Mouse (Mus musculus) lung, adult 18-20 months (tissue): Measurements from ENCODE around the gene Kcnip4.

ENCODE experiments used
- DNase-seq, 2 experiments: peaks; one replicate each; pipeline ENCODE4 v3.0.0; 2022; ENCODE audit warnings: mixed read lengths in 2 of 2

Kcnip4 gene

DNA sequence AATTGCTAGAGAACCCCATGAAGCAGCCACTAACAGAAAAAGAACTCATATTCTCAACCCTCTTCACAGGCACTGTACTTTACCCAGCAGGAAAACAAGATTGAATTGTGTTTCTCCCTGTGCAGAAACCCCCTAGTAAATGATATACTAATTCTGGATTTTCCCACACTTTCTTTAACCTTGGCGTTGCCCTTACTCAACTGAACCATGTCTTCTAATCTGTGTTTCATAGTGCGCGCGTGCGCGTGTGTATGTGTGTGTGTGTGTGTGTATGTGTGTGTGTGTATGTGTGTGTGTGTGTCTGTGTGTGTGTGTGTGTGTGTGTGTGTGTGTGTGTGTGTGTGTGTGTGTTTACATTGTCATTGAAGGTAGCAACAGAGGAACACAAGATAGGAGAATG lies 283.0 kb downstream of the Kcnip4 start:
- DNase-seq: no peak

DNA sequence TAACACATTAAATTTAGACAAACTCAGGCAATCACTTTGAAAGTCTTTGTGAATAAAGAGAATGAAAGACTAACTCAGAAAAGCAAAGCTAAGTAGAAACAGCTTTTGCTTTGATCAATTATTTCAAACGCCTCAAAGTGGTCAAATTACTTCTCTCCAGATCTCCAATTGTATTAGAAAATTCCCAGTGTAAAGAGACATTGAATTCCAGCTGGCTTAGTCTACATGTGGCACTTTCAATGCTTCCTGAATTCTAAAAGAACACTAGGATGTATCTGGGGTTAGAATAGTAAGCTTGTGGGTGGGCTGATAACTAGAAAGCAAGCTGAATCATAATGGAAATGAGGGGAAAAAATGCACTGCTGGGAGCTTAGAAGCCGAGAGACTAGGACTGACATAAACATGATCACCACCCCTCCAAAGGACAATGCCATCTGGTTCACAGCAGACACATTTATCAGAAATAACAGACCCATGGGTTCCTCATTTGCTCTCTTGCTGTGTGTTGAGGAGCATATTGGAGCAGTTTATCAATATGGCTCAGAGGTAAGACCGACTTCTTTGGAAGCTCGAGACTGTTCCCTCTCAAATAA lies 323.4 kb downstream of the Kcnip4 start:
- DNase-seq: no peak

DNA sequence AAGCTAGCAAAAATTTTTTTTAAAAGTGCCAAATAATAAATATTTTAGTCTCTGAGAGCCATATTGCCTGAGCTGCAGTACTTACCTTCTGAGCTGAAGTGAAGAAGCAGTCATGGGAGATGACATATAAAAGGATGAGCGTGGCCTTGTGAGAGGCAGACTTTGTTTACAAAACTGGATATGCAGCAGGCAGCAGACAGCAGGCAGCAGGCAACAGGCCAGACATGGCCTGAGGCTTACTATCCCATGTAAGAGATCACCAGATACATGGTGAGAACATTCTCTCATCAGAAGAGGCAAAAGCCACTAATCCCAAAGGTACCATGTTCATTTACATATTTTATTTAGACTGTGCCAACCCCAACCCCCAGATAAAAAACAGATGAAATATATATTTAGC lies 336.5 kb downstream of the Kcnip4 start:
- no peak for DNase-seq

DNA sequence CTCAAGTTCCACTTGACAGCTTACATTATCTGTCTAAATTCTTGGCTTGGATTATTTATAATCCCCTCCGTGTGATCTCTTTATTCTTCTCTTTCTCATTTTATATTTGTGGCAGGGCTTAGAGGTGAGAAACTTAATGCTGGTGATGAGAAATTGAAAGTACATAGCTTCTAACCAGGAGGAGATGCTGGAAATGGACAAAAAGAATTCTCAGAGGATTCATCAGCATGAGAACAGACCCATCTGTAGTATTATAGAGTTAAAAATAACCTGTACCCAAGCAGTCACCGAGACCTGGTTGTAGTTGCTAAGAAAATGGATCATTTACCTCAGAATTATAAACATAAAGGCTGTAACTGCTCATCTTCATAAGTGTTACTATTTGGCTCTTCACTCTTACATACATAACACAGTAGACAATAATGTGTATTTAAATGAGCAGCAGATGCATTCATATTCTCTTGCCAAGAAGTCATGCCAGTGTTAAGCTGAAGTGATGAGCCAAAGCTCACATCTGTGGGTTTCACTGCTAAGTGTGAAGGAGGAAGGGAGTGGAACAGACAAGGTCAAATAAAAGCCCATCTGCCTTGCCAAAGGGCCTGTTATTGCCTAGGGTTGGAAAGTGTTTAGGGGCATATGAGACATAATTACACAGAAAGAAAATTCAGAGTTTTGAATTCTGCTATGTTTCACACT lies 374.4 kb downstream of the Kcnip4 start:
- DNase-seq: no peak

DNA sequence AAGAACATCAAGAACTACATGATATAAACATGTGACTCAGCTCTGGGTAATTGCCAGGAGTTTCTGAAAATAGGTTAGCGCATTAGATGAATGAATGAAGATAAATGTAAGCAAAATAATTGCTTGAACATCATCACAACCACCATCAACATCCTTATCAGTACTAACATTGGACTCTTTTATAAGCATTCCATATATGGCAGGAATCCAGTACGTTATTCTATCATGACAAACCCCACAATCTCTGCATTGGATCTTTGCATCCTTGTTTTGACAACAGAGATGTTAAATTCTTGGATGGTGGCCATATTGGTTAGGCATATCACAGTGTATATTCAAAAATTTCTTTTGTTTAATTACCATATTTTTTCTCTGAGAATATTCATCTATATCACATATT lies 375.0 kb downstream of the Kcnip4 start:
- no peak for DNase-seq

DNA sequence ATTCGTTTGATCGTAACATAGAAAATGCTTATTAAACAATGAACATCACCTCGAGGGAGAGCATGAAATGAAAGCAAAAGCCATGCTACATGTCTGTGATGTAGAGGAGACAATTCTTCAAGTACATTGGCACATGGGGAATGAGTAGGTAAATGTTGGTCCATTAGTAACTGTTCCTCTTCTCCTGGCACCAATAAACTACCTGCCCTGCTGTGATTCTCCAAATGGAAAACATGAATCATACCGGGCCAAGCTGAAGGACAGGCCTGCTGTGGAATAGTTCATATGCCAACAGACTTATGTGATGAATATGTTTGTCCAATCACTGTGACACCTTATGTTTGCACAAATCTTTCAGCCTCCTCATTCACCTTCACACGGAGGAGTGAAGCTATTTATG lies 429.3 kb downstream of the Kcnip4 start:
- no peak for DNase-seq

DNA sequence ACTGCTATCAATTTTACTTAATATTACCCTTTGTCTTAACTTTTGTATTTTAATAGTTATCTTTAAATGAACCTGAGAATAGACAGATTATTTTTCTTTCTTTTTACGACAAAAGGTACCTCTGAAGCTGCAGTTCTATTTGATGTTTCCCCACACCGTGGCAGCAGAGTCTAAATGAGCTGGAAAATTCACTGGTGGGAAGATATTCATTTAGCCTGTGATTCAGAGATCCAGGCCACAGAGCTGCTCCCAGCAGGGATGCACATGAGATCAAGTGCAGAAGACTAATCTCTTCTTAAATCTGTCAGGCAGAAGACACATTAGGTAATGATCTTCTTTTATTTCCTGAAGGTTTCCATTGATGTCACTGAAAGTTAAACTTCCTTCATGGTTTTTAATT lies 429.8 kb downstream of the Kcnip4 start:
- DNase-seq: no peak

DNA sequence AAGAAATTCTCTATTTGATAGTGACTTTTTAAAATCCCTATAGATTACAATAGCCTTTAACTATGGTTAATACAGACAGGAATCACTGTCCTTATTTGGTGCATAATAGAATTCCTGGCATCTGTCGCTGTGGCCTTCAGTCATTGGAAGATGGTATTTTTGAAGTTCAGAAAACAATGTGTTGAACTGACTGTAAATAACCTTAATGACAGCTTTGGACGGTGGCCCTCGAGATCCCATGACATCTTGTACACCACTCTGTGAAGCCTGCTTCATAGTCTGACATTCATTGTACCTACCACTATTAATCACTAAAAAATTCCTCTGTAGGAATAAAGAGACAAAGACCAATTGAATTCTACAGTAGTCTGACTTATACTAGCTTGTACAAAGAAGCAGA lies 430.4 kb downstream of the Kcnip4 start:
- no peak for DNase-seq

DNA sequence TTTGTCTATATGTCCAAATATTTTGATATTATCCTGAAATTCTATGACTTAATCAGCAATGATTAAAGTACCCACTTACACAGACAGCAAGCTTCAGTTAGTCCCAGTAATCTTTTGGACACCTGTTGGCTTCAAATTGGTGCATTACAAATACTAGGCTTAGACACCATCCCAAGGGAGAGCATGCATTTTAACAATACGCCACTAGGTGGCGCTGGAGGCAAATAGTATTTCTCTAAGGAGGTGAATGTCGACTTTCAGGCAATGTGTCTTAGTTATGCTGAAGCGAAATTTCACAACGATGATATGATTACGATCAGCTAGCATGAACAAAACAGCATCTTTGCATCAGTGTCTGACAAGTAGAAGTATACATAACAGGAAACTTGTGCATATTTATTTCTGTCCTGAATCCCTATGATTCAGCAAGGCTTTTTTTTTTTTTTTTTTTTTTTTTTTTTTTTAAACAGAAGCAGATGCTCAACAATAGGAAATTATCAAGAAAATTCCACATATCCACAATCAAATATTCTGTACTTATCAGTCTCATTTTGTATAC lies 434.5 kb downstream of the Kcnip4 start:
- DNase-seq: peak; percentile 40 to 57

DNA sequence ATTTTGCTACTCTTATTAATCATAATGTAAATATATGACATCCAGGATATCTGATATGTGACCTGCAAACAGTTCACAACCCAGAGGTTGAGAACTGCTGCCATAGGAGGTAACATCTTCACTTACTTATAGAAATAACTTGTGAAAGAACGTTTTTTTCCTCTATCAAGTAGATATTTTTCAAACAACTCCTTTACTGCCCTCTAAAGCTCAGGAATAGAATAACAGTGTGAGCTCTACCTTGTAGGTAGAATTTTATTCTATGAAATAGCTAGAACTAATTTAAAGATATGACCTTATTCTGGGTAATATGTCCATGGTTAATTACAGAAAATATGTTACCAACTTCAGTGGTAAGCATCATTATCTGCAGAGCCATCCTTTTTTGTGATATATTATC lies 459.1 kb downstream of the Kcnip4 start:
- DNase-seq: no peak

DNA sequence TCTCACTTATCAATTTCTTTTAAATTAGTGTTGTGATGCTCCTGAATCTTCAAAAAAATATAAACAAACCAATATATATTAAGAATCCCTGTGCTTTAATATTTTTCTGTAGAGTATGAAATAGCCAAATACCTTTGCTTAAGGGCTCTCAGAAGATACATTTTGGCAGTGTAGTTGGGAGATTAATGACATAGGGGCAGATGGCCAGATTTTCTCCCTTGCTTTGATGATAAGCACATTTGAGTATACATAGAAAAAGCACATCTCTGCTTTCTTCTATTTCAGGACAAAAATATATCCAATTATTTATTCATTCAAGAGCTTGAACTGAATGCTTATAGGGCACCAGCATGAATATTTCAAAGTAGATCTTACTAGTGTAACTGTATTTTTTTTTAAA lies 465.8 kb downstream of the Kcnip4 start:
- no peak for DNase-seq

DNA sequence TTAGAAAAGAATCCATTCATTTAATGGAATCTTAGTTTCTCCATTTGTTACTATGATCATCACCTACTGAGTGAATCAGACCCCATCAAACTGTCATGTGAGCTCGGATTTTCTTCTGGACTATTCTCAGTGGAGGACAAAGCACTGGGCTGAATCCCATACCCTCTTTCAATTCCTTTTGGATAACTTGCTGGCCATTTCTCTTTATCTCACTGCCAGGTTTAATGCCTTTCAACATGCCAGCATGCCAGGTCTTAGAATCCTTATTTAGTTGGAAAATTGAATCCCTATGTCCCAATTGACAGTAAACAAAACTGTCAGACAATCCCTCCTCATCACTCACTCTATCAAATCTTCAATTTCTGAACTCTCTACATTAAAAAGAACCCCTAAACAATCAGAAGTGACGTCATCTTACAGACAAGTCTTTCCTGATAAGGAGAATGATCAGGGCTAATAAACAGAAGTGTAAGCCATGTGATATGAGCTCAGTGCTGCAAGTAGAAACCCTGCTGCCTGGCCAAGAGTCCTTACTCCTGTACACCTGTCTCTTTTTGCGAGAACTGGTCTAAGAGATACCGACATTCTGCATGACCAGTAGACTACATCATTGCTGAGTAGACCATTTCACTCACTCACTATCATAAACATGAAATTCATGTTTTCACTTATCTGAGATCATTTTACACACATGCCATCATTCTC lies 466.9 kb downstream of the Kcnip4 start:
- no peak for DNase-seq

DNA sequence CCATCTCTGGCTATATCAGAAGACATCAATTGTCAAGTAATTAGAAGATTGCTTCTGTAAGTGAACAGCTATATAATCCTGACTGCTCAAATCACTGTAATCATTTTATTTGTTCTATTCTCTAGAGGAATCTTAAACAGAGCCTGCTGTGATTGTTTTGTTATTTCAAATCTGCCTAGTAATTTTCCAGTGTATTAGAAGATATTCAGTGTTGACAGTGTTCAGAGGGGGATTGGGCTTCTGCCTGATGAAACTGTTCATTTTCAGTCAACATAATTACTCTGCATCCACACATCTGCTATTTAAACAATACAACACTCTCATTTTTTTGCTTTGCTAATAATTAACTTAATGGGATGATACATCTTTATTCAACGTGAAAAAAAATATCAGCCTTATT lies 476.7 kb downstream of the Kcnip4 start:
- DNase-seq: no peak

DNA sequence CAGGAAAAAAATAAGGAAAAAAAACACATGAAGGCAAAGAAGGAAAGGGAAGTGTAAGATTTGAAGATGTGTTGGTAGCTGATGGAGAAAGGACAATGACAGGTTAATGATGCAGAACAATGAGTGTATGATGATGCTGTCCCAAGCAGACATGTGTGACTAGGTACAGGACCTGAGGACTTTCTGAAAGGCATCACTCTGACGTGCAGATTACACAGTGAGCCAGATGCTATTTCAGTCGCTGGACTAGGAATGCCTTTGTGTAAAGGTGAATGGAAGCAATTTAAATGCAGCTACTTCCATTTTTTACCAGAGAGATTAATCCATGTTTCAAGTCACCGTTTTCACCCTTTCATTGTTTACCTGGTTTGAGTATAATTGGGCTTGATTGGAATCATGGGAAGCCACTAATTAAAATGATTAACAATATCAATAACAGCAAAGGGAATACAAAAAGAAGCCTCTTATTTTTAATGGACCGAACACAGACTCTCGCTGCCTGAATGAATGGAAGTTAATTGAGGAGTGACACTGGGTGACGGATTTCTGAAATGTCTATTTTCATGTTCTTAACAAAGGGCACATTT lies 483.4 kb downstream of the Kcnip4 start:
- DNase-seq: no peak

DNA sequence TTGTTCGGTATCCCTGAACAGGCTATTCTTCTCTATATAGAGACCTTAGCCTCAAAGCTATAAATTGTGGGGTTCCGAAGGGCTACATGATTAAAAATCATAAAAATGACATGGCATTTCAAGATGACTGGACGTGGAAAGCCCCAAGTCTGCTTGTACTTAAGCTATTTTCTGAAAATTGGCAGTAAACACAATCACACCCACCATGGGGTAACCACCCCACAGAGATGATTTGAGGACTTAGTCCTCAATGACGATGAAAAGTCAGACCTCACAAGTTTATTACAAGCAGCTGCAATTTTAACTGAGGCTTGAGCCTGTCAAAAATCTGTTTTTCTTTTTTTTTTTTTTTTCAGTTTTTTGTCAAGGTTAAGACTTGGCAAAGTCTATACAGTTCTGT lies 527.3 kb downstream of the Kcnip4 start:
- DNase-seq: no peak

DNA sequence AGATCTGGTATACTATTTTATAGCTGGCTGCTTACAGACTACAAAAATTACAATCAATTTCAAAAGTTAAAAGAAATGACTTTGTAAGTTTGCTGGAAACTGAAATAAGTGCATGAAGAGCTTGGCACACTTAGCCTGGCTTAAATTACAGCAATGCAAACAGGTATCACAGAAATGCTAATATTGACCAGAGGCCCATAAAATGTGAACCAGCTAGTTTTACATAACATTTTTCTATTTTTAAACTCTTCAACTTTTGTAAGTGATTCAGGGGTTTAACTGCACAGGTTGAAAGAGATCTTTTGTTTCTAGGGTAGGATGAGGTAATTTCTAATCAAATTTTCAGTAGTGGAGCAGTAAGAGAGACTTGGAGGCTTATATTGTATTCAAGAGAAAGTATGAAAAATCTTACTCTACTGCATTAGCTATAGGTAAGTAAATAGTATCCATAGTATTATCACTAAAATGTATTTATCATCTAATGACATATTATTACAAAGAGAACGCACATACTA lies 535.5 kb downstream of the Kcnip4 start:
- DNase-seq: peak in 1 of 2 experiments; percentile 10

DNA sequence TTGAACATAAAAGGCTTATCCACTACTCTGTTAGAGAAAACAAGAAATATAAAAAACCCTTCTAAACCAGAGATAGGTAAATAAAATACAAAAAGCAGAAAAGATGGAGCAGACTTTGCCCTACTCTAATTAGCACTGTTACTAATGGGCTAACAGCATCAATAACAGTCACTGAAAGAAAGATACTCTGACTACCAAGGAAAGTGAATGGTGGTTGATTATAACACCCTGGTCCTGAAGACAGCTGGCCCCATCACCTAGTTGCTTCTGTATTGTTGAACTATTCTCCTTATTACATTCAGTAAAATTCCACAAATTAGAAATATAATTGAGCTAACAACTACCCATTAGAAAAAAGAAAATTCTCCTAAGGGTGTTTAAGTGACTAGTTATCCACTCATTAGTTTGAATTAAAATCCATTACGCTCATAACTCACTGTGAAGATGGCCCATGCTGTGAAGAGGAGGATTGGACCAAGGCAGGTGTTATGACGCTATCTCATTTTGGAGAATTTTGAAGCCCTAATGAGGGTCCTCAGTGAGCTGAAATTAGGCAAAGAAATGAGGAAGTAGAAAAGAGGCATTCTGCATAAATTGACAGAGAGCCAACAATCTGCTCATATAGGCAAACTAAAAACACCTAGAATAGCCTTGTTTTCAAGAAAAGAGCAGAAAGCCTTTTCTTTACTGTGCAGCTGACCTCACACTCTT lies 582.2 kb downstream of the Kcnip4 start:
- no peak for DNase-seq

DNA sequence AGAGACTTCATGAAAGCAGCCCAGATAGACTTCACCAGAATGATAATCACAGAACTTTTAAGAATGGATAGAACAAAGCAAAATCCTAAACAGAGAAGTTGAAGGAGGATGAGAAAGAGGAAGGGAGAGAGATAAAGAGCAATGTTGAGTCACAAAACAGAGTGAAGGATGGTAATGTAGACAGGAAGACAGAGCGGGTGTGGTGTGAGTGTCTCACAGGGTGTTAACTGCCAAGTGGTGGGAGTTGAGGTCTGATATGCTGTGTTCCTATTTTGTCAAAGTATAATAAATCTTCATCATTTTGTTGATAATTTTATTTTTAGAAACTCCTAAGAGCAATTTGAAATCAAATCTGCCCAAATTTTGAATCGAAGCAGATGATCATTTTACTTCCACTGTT lies 592.8 kb downstream of the Kcnip4 start:
- DNase-seq: no peak

DNA sequence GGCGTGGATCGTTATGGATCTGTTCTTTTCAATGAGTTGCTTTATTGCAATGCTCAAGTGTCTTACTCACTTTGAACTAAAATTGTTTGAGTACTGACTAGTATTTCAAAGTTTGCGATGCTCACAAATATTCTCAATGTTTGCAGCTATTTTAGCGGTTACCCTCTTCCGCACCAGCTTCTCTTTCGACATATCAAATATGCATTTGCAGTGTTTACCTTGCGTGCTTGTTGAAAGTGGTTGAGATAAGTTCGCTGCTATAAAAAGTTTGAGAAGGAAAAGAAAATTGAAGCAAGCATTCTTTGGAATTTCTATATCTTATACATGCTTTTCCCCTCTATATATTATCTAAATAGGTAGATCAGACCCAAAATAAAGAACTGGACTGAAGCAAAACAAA lies 634.5 kb downstream of the Kcnip4 start:
- DNase-seq: no peak

DNA sequence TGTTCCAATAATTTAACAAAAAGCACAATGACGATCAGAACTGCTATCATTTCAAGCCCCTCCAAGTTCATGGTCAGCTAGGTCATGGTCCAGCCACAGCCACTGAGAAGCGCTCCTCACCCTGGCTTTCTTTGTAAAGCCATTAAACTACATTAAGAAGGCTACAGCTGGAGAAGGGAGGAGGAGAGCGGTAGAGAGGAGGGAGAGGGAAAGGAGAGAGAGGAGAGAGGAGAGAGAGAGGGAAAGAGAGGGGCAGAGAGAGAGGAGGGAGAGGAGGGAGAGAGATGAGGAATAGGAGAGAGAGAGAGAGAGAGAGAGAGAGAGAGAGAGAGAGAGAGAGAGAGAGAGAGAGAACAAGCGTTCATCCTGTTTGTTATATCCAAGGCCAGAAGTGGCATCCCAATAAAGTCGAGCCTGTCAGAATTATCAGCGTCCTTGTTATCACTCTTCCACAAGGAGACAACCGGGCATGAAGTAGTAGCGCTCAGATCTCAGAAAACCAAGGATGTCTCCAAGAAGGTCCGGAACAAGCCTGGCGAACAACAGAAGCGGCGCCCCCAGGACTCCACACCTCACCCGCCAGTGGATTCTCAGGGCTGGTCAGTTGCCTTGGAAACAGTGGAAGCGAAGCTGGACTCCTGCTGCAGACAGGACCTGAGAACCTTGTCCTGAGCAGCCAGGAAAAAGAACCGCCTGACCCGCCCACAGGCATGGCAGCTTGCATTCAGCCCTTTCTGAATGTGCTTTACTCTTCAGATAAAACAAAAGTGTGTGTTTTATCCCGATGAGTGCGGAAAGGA lies 635.1 kb downstream of the Kcnip4 start:
- DNase-seq: peak; percentile 7 to 18

DNA sequence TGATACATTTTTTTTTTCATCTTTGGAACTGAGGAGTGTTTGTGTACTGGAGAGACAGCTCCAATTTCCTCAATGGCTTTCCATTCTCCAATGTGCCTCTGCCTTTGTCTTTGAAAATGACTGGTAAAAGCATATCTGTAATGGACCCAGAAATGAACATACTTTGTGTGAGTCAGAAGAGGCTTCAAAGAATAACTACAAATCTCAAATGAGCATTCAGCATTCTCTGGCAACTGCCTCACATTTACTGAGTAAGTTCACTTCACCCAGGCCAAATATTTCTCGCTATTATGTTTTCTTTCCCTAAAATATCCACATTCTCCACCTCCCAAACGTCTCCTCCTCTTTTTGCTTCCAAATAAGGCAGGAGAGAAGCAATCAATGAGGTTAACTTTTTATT lies 646.6 kb downstream of the Kcnip4 start:
- DNase-seq: no peak
